Comparison of ENCODE assay signal across 8 mouse cellular contexts in the genomic region with DNA sequence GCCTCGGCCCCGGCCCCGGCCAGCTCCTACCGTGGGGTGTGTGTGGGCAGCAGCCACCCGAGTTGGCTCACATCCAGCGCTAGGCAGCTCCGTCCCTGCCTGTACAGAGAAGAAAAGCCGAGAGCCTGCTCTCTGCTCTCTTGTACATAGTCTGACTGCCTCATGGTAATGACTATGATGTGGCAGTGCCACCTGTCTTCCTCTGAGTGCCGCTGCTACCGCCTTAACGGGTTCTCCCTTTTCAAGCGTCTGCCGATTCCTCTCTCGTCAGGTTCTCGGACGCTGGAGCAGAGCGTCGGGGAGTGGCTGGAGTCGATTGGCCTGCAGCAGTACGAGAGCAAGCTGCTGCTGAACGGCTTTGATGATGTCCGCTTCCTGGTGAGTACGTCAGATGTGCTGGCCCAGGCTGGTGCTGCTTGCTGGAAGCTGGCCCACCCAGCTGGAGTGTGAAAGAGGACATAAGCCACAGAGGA. TPM values are rescaled to one million over a fixed set of nuclear protein-coding genes. Genes with fewer than 3 reads are reported as not detected.
DNase-seq lines count a peak whose midpoint lies in the region; ATAC-seq and TF ChIP-seq lines count a peak whose summit lies in the region.

No protein-coding gene starts in this region.

- no peak overlapping the region for H3K27ac ChIP-seq in embryonic facial prominence, embryonic 15.5 days (replicated peaks)
- H3K27ac ChIP-seq in intestine, postnatal 0 days (ENCODE audit: low read depth, low read length): no peak overlapping the region
- H3K27ac ChIP-seq in stomach, embryonic 16.5 days (ENCODE audit: low read length): no peak overlapping the region

- H3K36me3 ChIP-seq in embryonic facial prominence, embryonic 15.5 days: peaks cover 33% of the 10 kb centered on the region
- H3K36me3 ChIP-seq in intestine, postnatal 0 days (ENCODE audit: control insufficient read depth, insufficient read depth): peaks cover 61% of the 10 kb centered on the region
- H3K36me3 ChIP-seq in stomach, embryonic 16.5 days (ENCODE audit: control insufficient read depth, insufficient read depth, low read length): no peaks in the 10 kb centered on the region

- no peak overlapping the region for H3K4me2 ChIP-seq in embryonic facial prominence, embryonic 15.5 days (replicated peaks)
- H3K4me2 ChIP-seq in intestine, postnatal 0 days (replicated peaks; ENCODE audit: low read depth): no peak overlapping the region
- H3K4me2 ChIP-seq in stomach, embryonic 16.5 days (ENCODE audit: low read depth, low read length): no peak overlapping the region

- H3K4me1 ChIP-seq in embryonic facial prominence, embryonic 15.5 days: peaks cover 23% of the 10 kb centered on the region
- no peaks in the 10 kb centered on the region for H3K4me1 ChIP-seq in intestine, postnatal 0 days (replicated peaks; ENCODE audit: control insufficient read depth, insufficient read depth, low read length)
- no peaks in the 10 kb centered on the region for H3K4me1 ChIP-seq in stomach, embryonic 16.5 days (ENCODE audit: control insufficient read depth, insufficient read depth, low read length)

- H3K9me3 ChIP-seq in embryonic facial prominence, embryonic 15.5 days (replicated peaks): no peaks in the 10 kb centered on the region
- H3K9me3 ChIP-seq in intestine, postnatal 0 days (ENCODE audit: control insufficient read depth): no peaks in the 10 kb centered on the region
- H3K9me3 ChIP-seq in stomach, embryonic 16.5 days (replicated peaks; ENCODE audit: control insufficient read depth, low read length): no peaks in the 10 kb centered on the region

- H3K4me3 ChIP-seq in embryonic facial prominence, embryonic 15.5 days (replicated peaks): no peak overlapping the region
- H3K4me3 ChIP-seq in intestine, postnatal 0 days (ENCODE audit: low read depth, low read length): no peak overlapping the region
- no peak overlapping the region for H3K4me3 ChIP-seq in stomach, embryonic 16.5 days (replicated peaks; ENCODE audit: low read length)

- no peaks in the 10 kb centered on the region for H3K27me3 ChIP-seq in embryonic facial prominence, embryonic 15.5 days
- no peaks in the 10 kb centered on the region for H3K27me3 ChIP-seq in intestine, postnatal 0 days (replicated peaks; ENCODE audit: control insufficient read depth, insufficient read depth, low read length)
- H3K27me3 ChIP-seq in stomach, embryonic 16.5 days (ENCODE audit: control insufficient read depth, insufficient read depth, low read length): no peaks in the 10 kb centered on the region

- peak; percentile 34 for TF ChIP-seq CTCF in intestine, postnatal 0 days (IDR thresholded peaks at IDR 0.05; ENCODE audit: low read depth)

- 60% methylated on average over 23 of the region's 23 CpGs for WGBS in embryonic facial prominence, embryonic 15.5 days
- whole genome bisulfite sequencing in intestine, postnatal 0 days: 73% methylated on average over 23 of the region's 23 CpGs
- WGBS in stomach, embryonic 16.5 days: 62% methylated on average over 23 of the region's 23 CpGs

- 0 out of 2 replicates have a peak, but pooled peaks have one; percentile 35 for ATAC-seq in embryonic facial prominence, embryonic 15.5 days (ENCODE audit: insufficient number of reproducible peaks, low FRiP score, low TSS enrichment, low read depth)
- no peak for ATAC-seq in intestine, postnatal 0 days
- ATAC-seq in stomach, embryonic 16.5 days (ENCODE audit: insufficient read depth, low FRiP score): peak; percentile 54

- H3K9ac ChIP-seq in embryonic facial prominence, embryonic 15.5 days: no peak overlapping the region
- H3K9ac ChIP-seq in intestine, postnatal 0 days (ENCODE audit: low read depth, low read length): no peak overlapping the region
- H3K9ac ChIP-seq in stomach, embryonic 16.5 days (ENCODE audit: low read length): no peak overlapping the region

- peak; percentile 55 to 67 for DNase-seq in left cerebral cortex, adult 18-20 months (ENCODE audit: low spot score in 2 of 2)
- no peak for DNase-seq in left cerebral cortex, adult 11 months (ENCODE audit: low spot score)
- peak; percentile 57 for DNase-seq in lung, postnatal 14 days
- no peak for DNase-seq in adrenal gland, postnatal 10 days
- no peak for DNase-seq in thymus, postnatal 36 days

RNA-seq across cellular contexts. Expression of a gene that starts 38.1 kb away (rescaled TPM):
- total RNA-seq in left cerebral cortex, adult 18-20 months (2021): 1 to 10 TPM in 1 of 2 experiments, under 1 TPM in 1; 0.68 to 1.1 TPM
- 4.7 and 9.0 TPM in 2 replicates for polyA plus RNA-seq in embryonic facial prominence, embryonic 15.5 days (2015; fragmentation: Nextera tagmentation; extraction: Ambion mirVana)
- 1.6 and 1.7 TPM in 2 replicates for polyA plus RNA-seq in intestine, postnatal 0 days (2015; fragmentation: Nextera tagmentation; extraction: Ambion mirVana)
- 1.1 and 1.9 TPM in 2 replicates for polyA plus RNA-seq in stomach, embryonic 16.5 days (2015; fragmentation: Nextera tagmentation; extraction: Ambion mirVana)
- under 1 TPM; 0.24 to 0.57 TPM for total RNA-seq in adrenal gland, postnatal 10 days (2021)

Comparison
In these comparisons a context has a peak if more than half of its experiments do, and no peak if none do; other contexts are left out.
1. DNase-seq: peak in left cerebral cortex, adult 18-20 months (2 of 2) and lung, postnatal 14 days (single experiment); none in left cerebral cortex, adult 11 months (single experiment), adrenal gland, postnatal 10 days (single experiment) and thymus, postnatal 36 days (0 of 2).